Mouse (Mus musculus) spleen, postnatal 10 days (tissue): ENCODE results near the gene Sik3.

Experiments used
- DNase-seq, 2 experiments: peaks; one replicate each; pipeline ENCODE4 v3.0.0; 2021 to 2022; ENCODE audit warnings: low spot score in 2 of 2

The Sik3 gene

DNA sequence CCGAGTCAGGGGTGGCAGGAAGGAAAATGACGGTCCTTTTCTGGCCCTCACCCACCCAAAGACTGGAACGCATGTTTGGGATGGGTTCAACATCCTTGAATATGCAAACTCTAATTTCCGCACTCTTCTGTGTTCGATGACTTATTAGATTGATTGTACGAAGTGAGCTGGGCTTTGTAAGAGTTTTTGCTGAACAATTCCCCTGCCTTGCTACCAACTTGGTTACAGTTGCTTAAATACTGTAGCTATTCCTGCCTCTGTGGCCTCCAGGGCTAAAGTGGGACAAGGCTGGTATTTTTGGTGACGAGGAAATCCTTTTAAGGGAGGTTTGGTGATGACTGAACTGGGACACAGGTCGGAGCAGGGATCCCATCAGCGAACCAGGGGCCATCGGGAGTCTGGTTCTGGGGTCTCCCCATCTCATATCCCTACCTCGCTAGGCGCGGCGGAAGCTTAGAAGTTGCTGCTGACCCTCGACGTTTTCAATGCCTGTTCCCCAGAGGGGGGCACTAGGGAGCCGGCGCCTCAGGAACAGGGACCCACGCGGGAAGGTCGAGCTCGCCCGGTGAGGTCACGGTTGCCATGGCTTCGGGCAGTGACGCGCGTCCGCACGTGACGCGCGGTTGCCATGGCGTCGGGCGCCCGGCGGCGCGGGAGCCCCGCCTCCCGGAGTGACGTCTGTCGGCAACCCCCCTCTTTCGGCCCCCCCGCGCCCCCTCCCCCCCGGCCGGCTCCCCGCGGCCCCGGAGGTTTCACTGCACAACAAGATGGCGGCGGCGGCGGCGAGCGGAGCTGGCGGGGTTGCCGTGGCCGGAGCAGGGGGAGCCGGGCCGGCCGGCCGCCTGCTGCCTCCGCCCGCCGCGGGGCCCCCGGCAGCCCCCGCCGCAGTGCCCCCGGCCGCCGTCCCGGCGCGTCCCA is at the start of gene Sik3, which contains the start of gene Pafah1b2:
Sik3 (plus strand) TSS at position 730 of the 918 bp plus-strand sequence.
Pafah1b2 (minus strand) TSS at position 600 of the 918 bp plus-strand sequence.
- peak; percentile 81 to 92 for DNase-seq

DNA sequence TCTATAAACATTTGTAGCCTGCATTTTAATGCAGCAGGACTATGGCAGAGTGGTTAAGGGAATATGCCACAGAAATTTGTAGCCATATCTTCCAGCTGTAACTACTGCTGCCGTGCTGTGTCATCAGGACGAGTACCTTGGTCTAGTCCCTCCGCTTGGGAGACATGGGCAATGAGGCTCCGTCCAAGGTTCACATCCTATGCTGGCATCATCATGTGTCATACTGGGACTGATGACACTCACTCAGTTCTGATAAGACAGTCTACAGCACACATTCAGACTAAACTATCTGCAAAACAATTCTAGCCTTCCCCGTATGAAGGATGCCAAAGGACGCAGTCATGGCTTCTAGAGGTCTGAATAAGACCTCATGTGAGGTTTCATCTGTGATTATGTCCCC is 49.0 kb upstream of the Sik3 start:
- no peak for DNase-seq

GRCm38 (mm10) chr9:45976884-45977283 is 35.7 kb upstream of the Sik3 start:
- DNase-seq, result no peak

- DNase-seq, result no peak
Observed at GRCm38 (mm10) chr9:45979778-45980177, 32.8 kb upstream of the Sik3 start.

DNA sequence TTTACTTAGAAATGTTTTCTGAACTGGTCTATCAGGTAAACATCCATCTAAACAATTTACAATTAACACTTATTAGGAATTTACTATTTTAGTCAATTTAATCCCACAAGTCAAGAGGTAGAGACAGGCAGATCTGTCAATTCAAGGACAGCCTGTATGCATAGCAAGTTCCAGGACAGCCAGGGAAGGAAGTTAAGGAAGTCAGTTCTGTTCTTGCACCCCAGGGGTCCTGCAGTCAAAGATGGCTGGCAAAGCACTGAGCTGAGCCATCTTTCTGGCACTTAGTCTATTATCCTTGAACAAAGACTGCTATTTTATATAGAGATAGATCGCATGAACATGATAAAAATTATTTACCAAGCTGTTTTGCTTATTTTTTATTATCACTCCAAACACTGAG is 32.0 kb upstream of the Sik3 start:
- no peak for DNase-seq

GRCm38 (mm10) chr9:45981331-45981730 is 31.3 kb upstream of the Sik3 start:
- peak in 1 of 2 experiments; percentile 33 for DNase-seq

DNA sequence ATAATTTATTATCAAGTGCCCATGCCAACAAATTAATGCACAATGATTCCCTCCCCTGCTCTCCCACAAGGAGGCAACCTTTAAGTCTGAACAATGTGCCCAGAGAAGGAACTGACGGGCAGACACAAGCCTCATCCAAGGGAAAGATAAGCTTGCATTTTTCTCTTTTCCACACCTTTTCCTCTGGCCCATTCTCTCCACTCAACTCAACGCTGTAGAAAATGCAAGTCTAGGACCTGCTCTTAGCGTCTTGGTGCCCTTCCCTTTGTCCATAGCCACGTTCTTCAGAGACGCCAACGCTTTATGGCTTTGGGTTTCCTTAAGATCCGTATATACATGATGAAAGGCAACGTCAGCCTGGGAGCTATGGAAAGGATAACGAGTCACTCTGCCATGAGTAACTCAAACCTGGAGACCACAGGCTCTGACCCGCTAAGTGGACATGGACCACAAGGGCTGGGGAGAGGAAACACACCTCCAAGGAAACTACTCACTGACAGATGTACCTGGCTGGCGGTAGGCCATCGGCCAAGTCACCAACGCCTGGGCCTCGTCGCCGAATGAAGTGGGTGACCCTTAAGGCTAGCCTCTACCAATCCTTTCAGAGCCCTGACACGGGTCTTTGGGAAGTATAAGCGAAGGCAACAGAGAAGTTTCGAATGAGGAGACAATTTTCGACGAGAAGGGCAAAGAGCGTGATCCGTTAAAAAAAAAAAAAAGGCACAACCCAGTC is 28.8 kb upstream of the Sik3 start:
- peak; percentile 51 to 62 for DNase-seq

DNA sequence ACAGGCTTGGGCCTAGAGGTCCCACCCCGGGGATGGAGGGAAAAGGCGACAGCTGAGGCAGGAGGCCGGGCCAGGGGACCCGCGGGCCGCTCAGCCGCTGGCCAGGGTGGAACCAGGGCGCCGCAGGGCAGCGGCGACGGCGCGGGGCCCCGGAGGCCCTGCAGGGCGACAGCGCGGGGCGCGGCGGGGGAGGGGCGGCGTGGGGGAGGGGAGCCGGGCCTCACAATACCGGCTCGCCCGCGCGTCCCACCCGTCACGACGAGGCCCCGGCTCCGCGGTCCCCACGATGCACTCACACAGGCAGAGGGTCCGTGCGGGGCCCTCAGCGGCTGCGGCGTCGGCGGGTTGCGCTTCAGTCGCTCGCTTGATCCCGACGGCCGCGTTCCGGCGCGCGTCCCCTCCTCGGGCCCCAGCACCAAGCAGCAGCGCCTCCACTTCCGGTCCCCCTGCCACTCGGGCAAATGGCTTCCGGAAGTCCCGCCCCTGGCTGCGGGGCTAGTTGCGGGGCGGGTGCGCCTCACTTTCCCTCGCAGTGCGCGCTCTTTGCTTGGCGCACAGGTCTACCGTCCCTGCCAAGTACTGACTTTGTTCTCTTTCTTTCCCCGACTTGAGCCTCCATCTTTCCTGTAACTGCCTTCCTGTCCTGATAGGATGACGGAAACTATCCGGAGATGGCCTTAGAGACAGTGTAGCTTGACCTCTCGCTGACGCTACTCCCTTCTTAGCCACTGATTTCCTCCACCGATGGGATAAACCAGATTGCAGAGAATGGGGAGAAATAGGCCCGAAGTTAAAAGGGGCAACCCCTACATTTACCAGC is 28.0 kb upstream of the Sik3 start:
- DNase-seq, result peak; percentile 85 to 93

- peak in 1 of 2 experiments; percentile 49 for DNase-seq
Observed at GRCm38 (mm10) chr9:45985229-45985567, 27.4 kb upstream of the Sik3 start.

GRCm38 (mm10) chr9:45999009-45999408 is 13.6 kb upstream of the Sik3 start:
- DNase-seq, result no peak

- peak; percentile 83 to 86 for DNase-seq
Observed at GRCm38 (mm10) chr9:46003729-46004128, 8.9 kb upstream of the Sik3 start.

DNA sequence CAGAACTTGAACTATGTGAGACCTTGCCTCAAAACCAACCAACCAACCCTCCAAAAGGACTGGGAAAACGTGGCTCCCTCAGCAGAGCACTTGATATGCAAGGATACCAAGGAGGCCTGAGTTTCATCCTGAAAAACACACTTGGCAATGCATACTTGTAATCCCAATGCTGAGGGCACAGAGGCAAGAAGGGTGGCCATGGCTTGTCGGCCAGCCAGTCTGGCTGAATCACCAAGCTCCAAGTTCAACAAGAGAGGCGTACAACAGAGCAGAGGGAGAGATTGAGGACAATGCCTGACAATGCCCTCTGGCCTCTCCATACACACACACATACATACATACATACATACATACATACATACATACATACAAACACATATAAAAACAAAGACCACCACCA is 8.1 kb upstream of the Sik3 start:
- no peak for DNase-seq

DNA sequence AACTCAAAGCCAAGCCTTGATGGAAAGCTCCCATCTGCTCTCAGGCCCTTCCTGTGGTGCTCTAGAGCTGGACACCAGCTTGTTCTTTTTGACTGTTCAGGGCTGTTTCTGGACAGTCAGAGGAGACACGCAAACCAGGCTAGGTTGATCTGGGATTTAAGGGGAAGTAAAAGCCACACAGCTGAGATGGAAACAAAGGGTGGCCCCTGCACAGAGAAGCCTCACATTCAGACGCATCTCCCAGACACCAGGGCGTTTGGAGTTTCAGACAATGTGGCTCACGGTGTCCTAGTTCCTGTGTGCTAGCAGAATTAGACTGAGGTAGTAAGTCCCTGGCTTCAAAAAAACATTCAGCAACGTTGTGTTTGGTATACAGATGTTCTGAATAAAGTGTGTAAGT is 6.4 kb upstream of the Sik3 start:
- DNase-seq, result no peak

- no peak for DNase-seq
Observed at GRCm38 (mm10) chr9:46008931-46009668, 3.5 kb upstream of the Sik3 start.

DNA sequence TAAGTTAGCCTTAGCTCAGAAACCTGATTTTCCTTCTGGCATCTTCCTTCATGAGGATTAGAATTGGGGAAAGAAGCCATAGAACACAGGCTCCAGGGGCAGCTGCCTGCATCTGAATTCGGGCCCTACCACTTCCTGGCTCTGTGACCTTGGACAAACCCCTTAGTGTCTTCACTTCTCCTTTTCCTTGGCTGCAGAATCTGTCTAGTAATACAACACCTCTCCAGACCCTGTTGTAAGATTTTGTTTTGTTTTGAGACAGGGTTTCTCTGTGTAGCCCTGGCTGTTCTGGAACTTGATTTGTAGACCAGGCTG is 3.0 kb upstream of the Sik3 start:
- peak in 1 of 2 experiments; percentile 37 for DNase-seq

GRCm38 (mm10) chr9:46011094-46011970 is 1.3 kb upstream of the Sik3 start:
- no peak for DNase-seq

GRCm38 (mm10) chr9:46013009-46013586 is 478 bp downstream of the Sik3 start:
- peak; percentile 44 to 64 for DNase-seq

DNA sequence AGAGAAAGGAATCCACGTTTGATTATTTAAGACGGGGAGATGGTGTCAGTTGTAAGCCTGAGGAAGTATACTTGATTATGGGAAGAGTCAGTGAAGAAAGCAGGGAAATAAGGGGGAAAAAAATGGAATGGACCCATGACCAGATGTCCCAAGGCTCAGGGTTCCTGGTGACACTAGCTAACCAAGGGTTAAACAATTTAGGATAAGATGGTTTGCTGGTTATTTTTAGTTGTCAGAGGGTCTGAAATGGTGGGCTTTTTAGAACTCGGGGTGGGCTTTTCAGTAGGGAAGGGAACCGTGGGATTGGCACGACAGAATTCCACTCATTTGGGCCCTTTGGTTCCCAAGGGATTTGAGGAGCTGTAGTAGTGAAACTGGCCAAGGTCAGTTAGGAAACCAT is 996 bp downstream of the Sik3 start:
- DNase-seq, result no peak

DNA sequence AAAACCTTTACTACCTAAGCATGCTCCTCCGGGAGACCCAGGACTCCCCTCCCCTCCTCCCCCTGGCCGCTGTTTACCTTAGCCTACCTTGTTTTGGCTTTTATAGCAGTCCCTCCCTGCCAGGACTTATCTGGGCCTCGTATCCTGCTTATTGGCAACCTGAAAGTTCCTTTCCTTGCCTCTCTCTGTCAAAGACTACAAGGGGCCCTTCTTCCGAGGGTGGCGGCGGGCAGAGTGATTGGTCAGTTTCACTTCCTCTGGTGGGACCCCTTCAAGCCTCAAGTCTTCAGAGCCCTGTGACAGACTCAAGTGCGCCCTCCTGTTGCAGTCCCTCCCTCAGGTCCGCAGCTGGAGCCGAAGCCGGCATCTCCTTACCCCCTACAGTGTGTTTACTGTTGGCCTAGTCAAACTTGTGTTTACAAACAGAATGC is 1.6 kb downstream of the Sik3 start:
- DNase-seq, result peak; percentile 53 to 81

- DNase-seq, result peak in 1 of 2 experiments; percentile 21
Observed at GRCm38 (mm10) chr9:46015081-46015551, 2.5 kb downstream of the Sik3 start.
